Mouse (Mus musculus) cortical plate, adult 2 months (tissue): Measurements from ENCODE around the gene Pkp1. TPM values are rescaled to one million over a fixed set of nuclear protein-coding genes. Genes with fewer than 3 reads are reported as not detected.
A peak's percentile ranks its signal among the peaks of the same experiment; 100 is the strongest.

ENCODE experiments used
- H3K27ac ChIP-seq: fragments of 200-500 bp; 2 replicates; pipeline ENCODE4 v1.5.1; 2012; ENCODE audit warnings: low read length, control low read depth, inconsistent platforms; ENCODE audit not compliant: insufficient read depth
- H3K4me1 ChIP-seq: fragments of 200-500 bp; 2 replicates; pipeline ENCODE4 v1.6.1; 2011; ENCODE audit warnings: low read length; ENCODE audit not compliant: control insufficient read depth, insufficient read depth
- H3K4me3 ChIP-seq: fragments of 200-500 bp; 2 replicates; pipeline ENCODE4 v1.5.1; 2011; ENCODE audit warnings: mild to moderate bottlenecking, low read length, control low read depth; ENCODE audit not compliant: insufficient read depth
- CTCF ChIP-seq: fragments of 200-500 bp; IDR thresholded peaks from 2 replicates; pipeline ENCODE4 v1.5.1; 2011; ENCODE audit warnings: mild to moderate bottlenecking, control low read depth, low read length; ENCODE audit not compliant: insufficient read depth; ENCODE audit errors: extremely low read depth
- POLR2A ChIP-seq: fragments of 200-500 bp; IDR thresholded peaks from 2 replicates; pipeline ENCODE4 v1.6.1; 2011; ENCODE audit warnings: mild to moderate bottlenecking, low read length, control low read depth; ENCODE audit not compliant: insufficient read depth; ENCODE audit errors: extremely low read depth
- polyA plus RNA-seq: library from polyadenylated mRNA; depleted of rRNA; stranded (reverse); fragments of >200 nt; gene quantifications from 2 replicates; pipeline ENCODE4 v1.2.3, GENCODE M21; 2012; rRNA removed

Pkp1 gene
- polyA plus RNA-seq, 1 experiment = 0.15 TPM

DNA sequence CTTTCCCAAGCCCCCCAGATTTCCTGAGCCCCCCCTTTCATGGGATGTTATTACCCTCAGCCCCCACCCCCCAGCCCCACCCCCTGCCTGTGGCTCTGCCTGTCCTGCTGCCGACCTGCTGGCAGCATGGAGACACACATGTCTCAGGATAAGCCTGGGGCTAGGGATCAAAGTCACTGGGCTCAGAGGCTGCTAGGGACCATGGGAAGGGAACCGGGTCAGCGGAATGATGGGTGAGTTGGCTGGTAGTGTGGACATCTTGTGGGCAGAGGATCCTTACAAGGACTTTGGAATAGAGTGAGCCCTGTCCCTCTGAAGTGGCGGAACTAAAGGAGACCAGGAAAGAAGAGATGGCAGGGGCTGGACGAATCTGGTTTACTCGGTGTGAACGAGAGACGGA lies 84.0 kb downstream of the Pkp1 start:
- TF ChIP-seq POLR2A (no peak), CTCF (no peak)
- Histone ChIP-seq H3K4me1 (no peaks in the 10 kb centered on the region), H3K4me3 (no peak overlapping the region), H3K27ac (no peak overlapping the region)

DNA sequence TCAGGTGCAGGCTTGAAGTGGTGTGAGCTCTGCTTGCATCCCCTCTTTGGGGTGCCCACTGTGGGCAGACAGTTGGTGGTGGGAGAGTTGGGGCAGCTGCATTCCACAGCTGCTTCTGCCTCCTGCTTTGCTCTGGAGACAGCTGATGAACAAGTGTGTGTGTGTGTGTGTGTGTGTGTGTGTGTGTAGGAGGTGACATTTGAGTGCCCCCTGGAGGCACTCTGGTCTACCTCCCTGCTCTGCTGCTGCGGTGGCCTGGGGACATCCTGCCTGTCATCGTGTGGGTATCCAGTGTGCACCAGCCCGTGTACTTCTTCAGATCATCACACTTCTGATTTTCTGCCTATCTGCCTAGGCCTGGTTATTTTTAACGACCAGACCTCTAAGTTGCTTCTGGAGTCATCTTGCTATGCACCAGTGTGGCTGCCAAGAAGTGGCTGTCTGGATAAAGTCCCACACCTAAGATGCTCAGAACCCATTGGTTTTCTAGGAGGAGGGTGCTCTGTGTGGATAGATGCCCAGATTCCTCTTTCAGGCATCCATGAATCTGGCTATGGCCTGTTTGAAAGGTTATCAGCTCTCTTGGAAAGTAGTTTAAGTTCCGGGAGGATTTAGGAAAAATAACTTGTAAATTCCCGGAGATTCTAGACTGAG lies 84.7 kb downstream of the Pkp1 start:
- Histone ChIP-seq H3K4me3 (no peak overlapping the region), H3K27ac (no peak overlapping the region), H3K4me1 (no peaks in the 10 kb centered on the region)
- TF ChIP-seq POLR2A = no peak
- no peak for TF ChIP-seq CTCF

DNA sequence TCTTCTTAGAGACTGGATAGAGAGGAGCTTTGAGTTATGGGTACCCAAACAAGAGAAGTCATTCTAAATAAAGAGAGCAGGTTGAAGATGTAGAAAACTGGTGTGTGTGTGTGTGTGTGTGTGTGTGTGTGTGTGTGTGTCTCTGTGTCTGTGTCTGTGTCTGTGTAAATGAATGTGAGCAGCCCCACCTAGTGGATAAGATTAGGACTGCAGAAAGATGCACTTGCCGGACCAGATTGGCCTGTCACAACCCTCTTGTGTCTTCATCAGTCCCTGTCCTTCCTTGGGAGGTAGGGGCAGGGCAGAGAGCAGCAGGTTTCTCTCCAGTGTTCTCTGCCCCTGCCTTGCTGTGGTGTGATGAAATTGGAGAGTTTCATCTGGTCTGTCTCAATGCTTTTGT lies 90.1 kb downstream of the Pkp1 start:
- no peaks in the 10 kb centered on the region for H3K4me1 ChIP-seq
- TF ChIP-seq CTCF (peak; percentile 63), POLR2A (no peak)
- H3K4me3 ChIP-seq = no peak overlapping the region
- H3K27ac ChIP-seq = no peak overlapping the region

DNA sequence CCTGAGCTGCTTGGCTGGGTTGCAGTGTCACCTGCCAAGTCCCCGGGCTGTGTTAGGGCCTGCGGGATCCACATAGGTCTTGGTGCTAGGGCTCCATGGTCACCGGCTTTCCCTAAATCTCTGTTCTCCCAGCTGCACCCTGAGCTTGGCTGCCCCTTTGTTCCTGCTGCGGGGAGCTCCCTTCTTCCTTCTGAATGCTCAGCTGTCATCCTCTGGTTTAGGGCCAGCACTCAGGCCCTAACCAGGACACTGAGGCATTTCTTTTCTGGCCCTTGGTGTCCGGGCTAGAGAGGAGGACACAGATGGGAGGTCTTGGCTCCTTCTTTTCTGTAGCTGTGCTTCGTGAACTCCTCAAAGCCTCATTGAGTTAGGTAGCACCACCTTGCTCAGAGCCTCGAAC lies 97.2 kb downstream of the Pkp1 start:
- Histone ChIP-seq H3K4me1 (no peaks in the 10 kb centered on the region), H3K4me3 (no peak overlapping the region), H3K27ac (no peak overlapping the region)
- TF ChIP-seq CTCF (no peak), POLR2A (no peak)

Other genes starting within 250 kb of the Pkp1 start
- 346 and 369 TPM in 2 replicates for gene Csrp1, start 199.1 kb downstream of the Pkp1 start, polyA plus RNA-seq
- gene Phlda3, start 153.1 kb downstream of the Pkp1 start, polyA plus RNA-seq = 55.8 and 57.3 TPM in 2 replicates
- 17.4 and 18.8 TPM in 2 replicates for gene Tnni1, start 139.8 kb downstream of the Pkp1 start, polyA plus RNA-seq
- 2.9 and 3.0 TPM in 2 replicates for gene Lad1, start 100.6 kb downstream of the Pkp1 start, polyA plus RNA-seq
- 15.4 and 16.2 TPM in 2 replicates for gene Tnnt2, start 82.9 kb downstream of the Pkp1 start, polyA plus RNA-seq
- gene Igfn1, start 87.1 kb upstream of the Pkp1 start, polyA plus RNA-seq = 28.8 and 34.2 TPM in 2 replicates
- 101 TPM in 2 replicates for gene Tmem9, start 88.9 kb upstream of the Pkp1 start, polyA plus RNA-seq
- gene Ascl5, start 131.6 kb upstream of the Pkp1 start, polyA plus RNA-seq = 2.0 TPM in 2 replicates
- gene Cacna1s, start 133.5 kb upstream of the Pkp1 start, polyA plus RNA-seq = 0.89 and 0.98 TPM in 2 replicates
- 42.5 and 44.4 TPM in 2 replicates for gene Kif21b, start 212.2 kb upstream of the Pkp1 start, polyA plus RNA-seq